ENCODE assay signal across 8 mouse cellular contexts in genomic region chr2:158178696-158179369, GRCm38 (mm10). TPM values are rescaled to one million over a fixed set of nuclear protein-coding genes. Genes with fewer than 3 reads are reported as not detected.
A peak's percentile ranks its signal among the peaks of the same experiment; 100 is the strongest.
DNase-seq lines count a peak whose midpoint lies in the region; ATAC-seq lines count a peak whose summit lies in the region.

No protein-coding gene starts in this region.

- H3K9ac ChIP-seq in forebrain, embryonic 14.5 days (ENCODE audit: low read length): peak overlapping the region; percentile 5; the same call in 1 of the 2 replicates
- H3K9ac ChIP-seq in limb, embryonic 11.5 days (ENCODE audit: low read length): no peak overlapping the region; the same call in 1 of the 2 replicates
- peak overlapping the region; percentile 2; the same call in 1 of the 2 replicates for H3K9ac ChIP-seq in midbrain, embryonic 11.5 days (ENCODE audit: low read length)

- H3K4me1 ChIP-seq in forebrain, embryonic 14.5 days (ENCODE audit: control insufficient read depth, insufficient read depth, low read length): peaks cover 24% of the 10 kb centered on the region
- H3K4me1 ChIP-seq in limb, embryonic 11.5 days (ENCODE audit: control insufficient read depth, insufficient read depth, low read length): no peaks in the 10 kb centered on the region; the same call in none of the 2 replicates
- H3K4me1 ChIP-seq in midbrain, embryonic 11.5 days (ENCODE audit: control insufficient read depth, insufficient read depth, low read length): peaks cover 5% of the 10 kb centered on the region; the same call in 1 of the 2 replicates

- H3K4me2 ChIP-seq in forebrain, embryonic 14.5 days (ENCODE audit: low read length): peak overlapping the region; percentile 33
- H3K4me2 ChIP-seq in limb, embryonic 11.5 days (ENCODE audit: low read depth, severe bottlenecking): peak overlapping the region; percentile 51
- H3K4me2 ChIP-seq in midbrain, embryonic 11.5 days: peak overlapping the region; percentile 39

- no peak; the same call in 1 of the 2 replicates for ATAC-seq in forebrain, embryonic 14.5 days
- peak; percentile 87 for ATAC-seq in limb, embryonic 11.5 days (ENCODE audit: insufficient number of reproducible peaks, low FRiP score, low TSS enrichment, low read depth)
- ATAC-seq in midbrain, embryonic 11.5 days (ENCODE audit: low FRiP score): peak; percentile 89

- DNase-seq in CD4-positive helper T cell, adult 2 months (ENCODE audit: low read depth, low spot score): peak; percentile 67
- DNase-seq in adrenal gland, postnatal 10 days: peak; percentile 90
- peak; percentile 28 for DNase-seq in forebrain, embryonic 14.5 days (ENCODE audit: low spot score)
- peak; percentile 89 for DNase-seq in heart, postnatal 4 days
- peak; percentile 86 for DNase-seq in limb, embryonic 11.5 days (ENCODE audit: low spot score)
- DNase-seq in midbrain, embryonic 11.5 days (ENCODE audit: low spot score, missing footprints): peak; percentile 96
- peak; percentile 67 for DNase-seq in splenic B cell, adult 2 months (ENCODE audit: low read depth, low spot score)
- DNase-seq in layer of hippocampus, adult 9-10 months (ENCODE audit: low spot score): no peak

- WGBS in forebrain, embryonic 14.5 days: 11% methylated on average over 16 of the region's 19 CpGs
- 10% methylated on average over 17 of the region's 19 CpGs for WGBS in limb, embryonic 11.5 days
- 8% methylated on average over 19 of the region's 19 CpGs for WGBS in midbrain, embryonic 11.5 days

- no peak overlapping the region; the same call in 1 of the 2 replicates for H3K4me3 ChIP-seq in forebrain, embryonic 14.5 days (ENCODE audit: low read depth, low read length)
- H3K4me3 ChIP-seq in limb, embryonic 11.5 days (ENCODE audit: low read depth, low read length): peak overlapping the region; percentile 22
- peak overlapping the region; percentile 18 for H3K4me3 ChIP-seq in midbrain, embryonic 11.5 days (ENCODE audit: low read depth, low read length)

- H3K36me3 ChIP-seq in forebrain, embryonic 14.5 days (ENCODE audit: control insufficient read depth, insufficient read depth, low read length): no peaks in the 10 kb centered on the region
- H3K36me3 ChIP-seq in limb, embryonic 11.5 days (ENCODE audit: control insufficient read depth, insufficient read depth, low read length): no peaks in the 10 kb centered on the region
- H3K36me3 ChIP-seq in midbrain, embryonic 11.5 days (ENCODE audit: control insufficient read depth, insufficient read depth, low read length): no peaks in the 10 kb centered on the region
- H3K36me3 ChIP-seq in splenic B cell, adult 2 months (ENCODE audit: control insufficient read depth, insufficient read depth, low read length, poor library complexity, severe bottlenecking): no peaks in the 10 kb centered on the region

- no peak overlapping the region for H3K27ac ChIP-seq in forebrain, embryonic 14.5 days (ENCODE audit: low read depth, low read length)
- H3K27ac ChIP-seq in limb, embryonic 11.5 days (replicated peaks; ENCODE audit: low read depth, low read length): no peak overlapping the region
- no peak overlapping the region for H3K27ac ChIP-seq in midbrain, embryonic 11.5 days (ENCODE audit: low read depth, low read length)

- H3K9me3 ChIP-seq in forebrain, embryonic 14.5 days (replicated peaks; ENCODE audit: control insufficient read depth, low read length): no peaks in the 10 kb centered on the region
- H3K9me3 ChIP-seq in limb, embryonic 11.5 days (ENCODE audit: control insufficient read depth, low read length): no peaks in the 10 kb centered on the region
- H3K9me3 ChIP-seq in midbrain, embryonic 11.5 days (ENCODE audit: control insufficient read depth, low read length): no peaks in the 10 kb centered on the region

- H3K27me3 ChIP-seq in forebrain, embryonic 14.5 days (replicated peaks; ENCODE audit: control insufficient read depth, insufficient read depth, low read length): no peaks in the 10 kb centered on the region
- no peaks in the 10 kb centered on the region for H3K27me3 ChIP-seq in limb, embryonic 11.5 days (ENCODE audit: control insufficient read depth, insufficient read depth, low read length)
- no peaks in the 10 kb centered on the region for H3K27me3 ChIP-seq in midbrain, embryonic 11.5 days (ENCODE audit: control insufficient read depth, insufficient read depth, low read length)
- H3K27me3 ChIP-seq in splenic B cell, adult 2 months (ENCODE audit: control insufficient read depth, insufficient read depth, low read length, poor library complexity, severe bottlenecking): no peaks in the 10 kb centered on the region

RNA-seq across cellular contexts. Expression of gene Tgm2, which starts 32.6 kb away (rescaled TPM):
- total RNA-seq in adrenal gland, postnatal 10 days (2021): 10 to 100 TPM; 77.2 to 80.0 TPM
- 5.0 and 7.0 TPM in 2 replicates for polyA plus RNA-seq in forebrain, embryonic 14.5 days (2014; fragmentation: Nextera tagmentation; extraction: Ambion mirVana)
- total RNA-seq in heart, postnatal 4 days (2021): 100 to 1,000 TPM; 254 to 273 TPM
- polyA plus RNA-seq in limb, embryonic 11.5 days (2014; fragmentation: Nextera tagmentation; extraction: Ambion mirVana): 1.2 and 1.7 TPM in 2 replicates
- 5.8 and 6.5 TPM in 2 replicates for polyA plus RNA-seq in midbrain, embryonic 11.5 days (2014; fragmentation: Nextera tagmentation; extraction: Ambion mirVana)

RNA-seq across cellular contexts. Expression of gene D630003M21Rik, which starts 50.2 kb away (rescaled TPM):
- 1 to 10 TPM; 2.6 to 3.3 TPM for total RNA-seq in adrenal gland, postnatal 10 days (2021)
- polyA plus RNA-seq in forebrain, embryonic 14.5 days (2014; fragmentation: Nextera tagmentation; extraction: Ambion mirVana): 1.5 and 2.2 TPM in 2 replicates
- 1 to 10 TPM; 6.4 to 6.6 TPM for total RNA-seq in heart, postnatal 4 days (2021)
- polyA plus RNA-seq in limb, embryonic 11.5 days (2014; fragmentation: Nextera tagmentation; extraction: Ambion mirVana): 2.3 and 3.2 TPM in 2 replicates
- 0.92 and 0.94 TPM in 2 replicates for polyA plus RNA-seq in midbrain, embryonic 11.5 days (2014; fragmentation: Nextera tagmentation; extraction: Ambion mirVana)
